Mouse (Mus musculus) hindbrain, embryonic 12.5 days (tissue): ENCODE data around the gene C1qtnf6. TPM values are rescaled to one million over a fixed set of nuclear protein-coding genes. Genes with fewer than 3 reads are reported as not detected.

Experiments
- ATAC-seq: fragments of 200-750 bp; cut with Nextera tagmentation; 2 replicates; pipeline ENCODE4 v1.8.0; 2017; ENCODE audit warnings: moderate TSS enrichment; ENCODE audit not compliant: low FRiP score
- H3K27ac ChIP-seq: fragments of 300-500 bp; sonication (generic); 2 replicates; pipeline ENCODE4 v1.5.1; 2016; ENCODE audit warnings: mild to moderate bottlenecking
- H3K27me3 ChIP-seq: fragments of 300-500 bp; sonication (generic); 2 replicates; pipeline ENCODE4 v1.6.1; 2016; ENCODE audit warnings: mild to moderate bottlenecking
- H3K36me3 ChIP-seq: fragments of 300-500 bp; sonication (generic); 2 replicates; pipeline ENCODE4 v1.6.1; 2016; ENCODE audit warnings: mild to moderate bottlenecking
- H3K4me1 ChIP-seq: fragments of 300-500 bp; sonication (generic); 2 replicates; pipeline ENCODE4 v1.6.1; 2016
- H3K4me2 ChIP-seq: fragments of 300-500 bp; sonication (generic); replicated peaks from 2 replicates; pipeline ENCODE4 v1.6.1; 2016; ENCODE audit warnings: mild to moderate bottlenecking
- H3K4me3 ChIP-seq: fragments of 300-500 bp; sonication (generic); 2 replicates; pipeline ENCODE4 v1.5.1; 2016; ENCODE audit warnings: mild to moderate bottlenecking
- H3K9ac ChIP-seq: fragments of 300-500 bp; sonication (generic); 2 replicates; pipeline ENCODE4 v1.6.1; 2016; ENCODE audit warnings: mild to moderate bottlenecking, moderate library complexity
- H3K9me3 ChIP-seq: fragments of 300-500 bp; sonication (generic); replicated peaks from 2 replicates; pipeline ENCODE4 v1.6.1; 2016; ENCODE audit warnings: mild to moderate bottlenecking
- WGBS: fragments of 180-500 bp; shearing (Covaris S2); methylation state at CpG from one replicate; pipeline ENCODE4 v1.1.7; 2016; 5-methylcytosine and 5-hydroxymethylcytosine counted together
- polyA plus RNA-seq: library from polyadenylated mRNA; unstranded; fragments of >200 nt; fragmentation: Nextera tagmentation; extraction: Ambion mirVana; gene quantifications from 2 replicates; pipeline ENCODE4 v1.2.1, GENCODE M21; 2016

The C1qtnf6 gene
- polyA plus RNA-seq, 1 experiment from 2014 or later = 11.6 TPM

GRCm38 (mm10) chr15:78486564-78486963 lies 44.7 kb downstream of the C1qtnf6 start:
- 93% methylated on average over 1 of the region's 1 CpGs for WGBS
- H3K9ac ChIP-seq = no peak overlapping the region
- ATAC-seq = no peak

GRCm38 (mm10) chr15:78483311-78483710 lies 47.9 kb downstream of the C1qtnf6 start:
- H3K27me3 ChIP-seq = no peaks in the 10 kb centered on the region
- ATAC-seq = no peak
- no peaks in the 10 kb centered on the region for H3K36me3 ChIP-seq
- WGBS = 79% methylated on average over 4 of the region's 4 CpGs
- no peaks in the 10 kb centered on the region for H3K9me3 ChIP-seq
- H3K4me1 ChIP-seq = no peaks in the 10 kb centered on the region
- H3K9ac ChIP-seq = no peak overlapping the region
- no peak overlapping the region for H3K4me2 ChIP-seq
- no peak overlapping the region for H3K4me3 ChIP-seq
- no peak overlapping the region for H3K27ac ChIP-seq

More at GRCm38 (mm10) chr15:78486564-78486963, 44.7 kb downstream of the C1qtnf6 start:
- H3K4me1 ChIP-seq = peaks cover 3% of the 10 kb centered on the region; the same call in 1 of the 2 replicates
- no peak overlapping the region for H3K4me3 ChIP-seq
- no peak overlapping the region for H3K27ac ChIP-seq
- H3K27me3 ChIP-seq = no peaks in the 10 kb centered on the region
- H3K9me3 ChIP-seq = no peaks in the 10 kb centered on the region
- no peak overlapping the region for H3K4me2 ChIP-seq
- no peaks in the 10 kb centered on the region for H3K36me3 ChIP-seq

GRCm38 (mm10) chr15:78482518-78482917 lies 48.7 kb downstream of the C1qtnf6 start:
- no peak overlapping the region for H3K4me2 ChIP-seq
- no peak overlapping the region for H3K27ac ChIP-seq
- H3K36me3 ChIP-seq = no peaks in the 10 kb centered on the region
- H3K4me3 ChIP-seq = no peak overlapping the region
- no peak for ATAC-seq
- no peaks in the 10 kb centered on the region for H3K4me1 ChIP-seq
- H3K9me3 ChIP-seq = no peaks in the 10 kb centered on the region
- H3K27me3 ChIP-seq = no peaks in the 10 kb centered on the region
- WGBS = 75% methylated on average over 3 of the region's 3 CpGs
- H3K9ac ChIP-seq = no peak overlapping the region

- Histone ChIP-seq H3K9ac (no peak overlapping the region), H3K4me3 (no peak overlapping the region), H3K27me3 (no peaks in the 10 kb centered on the region), H3K27ac (no peak overlapping the region), H3K9me3 (no peaks in the 10 kb centered on the region), H3K36me3 (no peaks in the 10 kb centered on the region), H3K4me1 (no peaks in the 10 kb centered on the region), H3K4me2 (no peak overlapping the region)
- ATAC-seq = no peak
- 58% methylated on average over 9 of the region's 9 CpGs for WGBS
Observed at GRCm38 (mm10) chr15:78481448-78482000, 49.7 kb downstream of the C1qtnf6 start.

GRCm38 (mm10) chr15:78480991-78481390 lies 50.2 kb downstream of the C1qtnf6 start:
- 83% methylated on average over 2 of the region's 2 CpGs for WGBS
- H3K36me3 ChIP-seq = no peaks in the 10 kb centered on the region
- no peaks in the 10 kb centered on the region for H3K9me3 ChIP-seq

GRCm38 (mm10) chr15:78480111-78480510 lies 51.1 kb downstream of the C1qtnf6 start:
- no peak overlapping the region for H3K27ac ChIP-seq
- no peaks in the 10 kb centered on the region for H3K9me3 ChIP-seq
- H3K4me2 ChIP-seq = no peak overlapping the region
- H3K9ac ChIP-seq = no peak overlapping the region
- H3K36me3 ChIP-seq = no peaks in the 10 kb centered on the region
- H3K27me3 ChIP-seq = 0 out of 2 replicates have a peak, but pooled peaks cover 2% of the 10 kb centered on the region
- H3K4me3 ChIP-seq = no peak overlapping the region
- ATAC-seq = no peak
- H3K4me1 ChIP-seq = no peaks in the 10 kb centered on the region
- WGBS = 70% methylated on average over 7 of the region's 7 CpGs

More at GRCm38 (mm10) chr15:78480991-78481390, 50.2 kb downstream of the C1qtnf6 start:
- no peak overlapping the region for H3K4me3 ChIP-seq
- H3K27me3 ChIP-seq = 0 out of 2 replicates have a peak, but pooled peaks cover 2% of the 10 kb centered on the region
- no peak overlapping the region for H3K4me2 ChIP-seq
- no peak for ATAC-seq
- no peak overlapping the region for H3K27ac ChIP-seq
- H3K9ac ChIP-seq = no peak overlapping the region
- H3K4me1 ChIP-seq = no peaks in the 10 kb centered on the region

GRCm38 (mm10) chr15:78479470-78479869 lies 51.7 kb downstream of the C1qtnf6 start:
- WGBS = 75% methylated on average over 5 of the region's 5 CpGs
- Histone ChIP-seq H3K27me3 (0 out of 2 replicates have a peak, but pooled peaks cover 2% of the 10 kb centered on the region), H3K4me2 (no peak overlapping the region), H3K9ac (no peak overlapping the region), H3K36me3 (no peaks in the 10 kb centered on the region), H3K27ac (no peak overlapping the region), H3K4me1 (no peaks in the 10 kb centered on the region), H3K9me3 (no peaks in the 10 kb centered on the region), H3K4me3 (no peak overlapping the region)
- ATAC-seq = no peak

- Histone ChIP-seq H3K4me1 (no peaks in the 10 kb centered on the region), H3K9me3 (no peaks in the 10 kb centered on the region), H3K27me3 (0 out of 2 replicates have a peak, but pooled peaks cover 2% of the 10 kb centered on the region), H3K4me3 (no peak overlapping the region), H3K27ac (no peak overlapping the region), H3K36me3 (no peaks in the 10 kb centered on the region), H3K4me2 (no peak overlapping the region), H3K9ac (no peak overlapping the region)
- WGBS = 88% methylated on average over 4 of the region's 4 CpGs
- ATAC-seq = no peak
Observed at GRCm38 (mm10) chr15:78478073-78478472, 53.1 kb downstream of the C1qtnf6 start.

- no peak overlapping the region for H3K27ac ChIP-seq
- no peaks in the 10 kb centered on the region for H3K36me3 ChIP-seq
- H3K9ac ChIP-seq = no peak overlapping the region
- H3K4me3 ChIP-seq = no peak overlapping the region
- H3K4me2 ChIP-seq = no peak overlapping the region
- no peaks in the 10 kb centered on the region for H3K9me3 ChIP-seq
- no peaks in the 10 kb centered on the region for H3K4me1 ChIP-seq
- 0 out of 2 replicates have a peak, but pooled peaks cover 2% of the 10 kb centered on the region for H3K27me3 ChIP-seq
- 93% methylated on average over 1 of the region's 1 CpGs for WGBS
- no peak for ATAC-seq
Observed at GRCm38 (mm10) chr15:78476878-78477277, 54.3 kb downstream of the C1qtnf6 start.

GRCm38 (mm10) chr15:78475604-78476031 lies 55.6 kb downstream of the C1qtnf6 start:
- Histone ChIP-seq H3K27me3 (0 out of 2 replicates have a peak, but pooled peaks cover 2% of the 10 kb centered on the region), H3K4me3 (no peak overlapping the region), H3K9ac (no peak overlapping the region), H3K9me3 (no peaks in the 10 kb centered on the region), H3K27ac (no peak overlapping the region), H3K36me3 (no peaks in the 10 kb centered on the region), H3K4me1 (no peaks in the 10 kb centered on the region), H3K4me2 (no peak overlapping the region)
- 65% methylated on average over 3 of the region's 3 CpGs for WGBS
- ATAC-seq = no peak

- no peaks in the 10 kb centered on the region for H3K36me3 ChIP-seq
- no peak overlapping the region for H3K27ac ChIP-seq
- 85% methylated on average over 6 of the region's 6 CpGs for WGBS
- no peak overlapping the region for H3K4me3 ChIP-seq
- H3K4me2 ChIP-seq = no peak overlapping the region
- no peaks in the 10 kb centered on the region for H3K4me1 ChIP-seq
- H3K9me3 ChIP-seq = no peaks in the 10 kb centered on the region
- no peak overlapping the region for H3K9ac ChIP-seq
- 0 out of 2 replicates have a peak, but pooled peaks cover 2% of the 10 kb centered on the region for H3K27me3 ChIP-seq
- ATAC-seq = no peak
Observed at GRCm38 (mm10) chr15:78473442-78473841, 57.8 kb downstream of the C1qtnf6 start.
